Mouse (Mus musculus) thymus, adult 2 months (tissue): ENCODE results near the gene 4932438A13Rik.

Experiments used
- CTCF ChIP-seq: fragments of 200-500 bp; IDR thresholded peaks from 2 replicates; pipeline ENCODE4 v1.5.1; 2012; ENCODE audit warnings: mild to moderate bottlenecking, control low read depth, low read length, moderate library complexity, borderline replicate concordance; ENCODE audit not compliant: control insufficient read depth, poor library complexity, insufficient read depth; ENCODE audit errors: extremely low read depth
- POLR2A ChIP-seq: fragments of 200-500 bp; IDR thresholded peaks from 2 replicates; pipeline ENCODE4 v1.6.1; 2012; ENCODE audit warnings: mild to moderate bottlenecking, low read length, control low read depth, moderate library complexity; ENCODE audit not compliant: control insufficient read depth, poor library complexity, insufficient read depth; ENCODE audit errors: extremely low read depth

- TF ChIP-seq CTCF = no peak
- no peak for TF ChIP-seq POLR2A
These were observed 227.8 kb downstream of the 4932438A13Rik start for GRCm38 (mm10) chr3:37090721-37091120.
